ENCODE assay signal across 11 mouse cellular contexts in the genomic region with DNA sequence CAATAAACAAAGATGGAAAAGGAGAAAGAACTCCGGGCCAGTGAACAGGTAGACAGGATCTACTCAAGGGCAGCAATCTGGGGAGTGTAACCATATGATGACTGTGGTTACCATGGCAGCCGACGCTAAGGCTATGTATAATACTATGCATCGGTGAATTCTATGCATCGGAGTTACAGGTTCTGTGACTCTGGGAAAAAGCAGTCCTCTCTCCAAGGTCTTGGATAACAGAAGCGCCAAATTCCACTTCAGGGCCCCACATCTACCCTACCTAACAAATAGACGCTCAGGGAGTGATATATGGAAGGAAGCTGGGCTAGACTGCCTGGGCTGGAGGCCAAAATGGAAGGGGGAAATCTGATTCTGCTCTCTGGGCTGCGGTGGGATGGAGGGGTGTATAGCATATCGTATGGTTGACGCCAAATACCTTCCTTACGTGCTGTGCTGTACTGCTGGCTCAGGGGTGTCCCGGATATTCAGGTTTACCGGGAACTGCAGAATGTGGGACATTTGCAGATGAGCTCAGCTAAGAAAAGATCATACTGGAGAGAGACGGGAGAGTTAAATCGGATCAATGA. TPM values are rescaled to one million over a fixed set of nuclear protein-coding genes. Genes with fewer than 3 reads are reported as not detected.
DNase-seq lines count a peak whose midpoint lies in the region; ATAC-seq lines count a peak whose summit lies in the region.
"Had no signal": no experiment of that assay in that cellular context is flagged by ENCODE, and none has a peak within 500 bp of the region (broad histone marks: within the 10 kb centered on the region; RNA-seq: fewer than 3 reads in every experiment).

No protein-coding gene starts in this region.

- no peaks in the 10 kb centered on the region for H3K36me3 ChIP-seq in heart, embryonic 14.5 days (ENCODE audit: control insufficient read depth, insufficient read depth, low read length)
- no peaks in the 10 kb centered on the region for H3K36me3 ChIP-seq in lung, embryonic 16.5 days (ENCODE audit: control insufficient read depth, insufficient read depth, low read length)
- H3K36me3 ChIP-seq in embryonic facial prominence, embryonic 15.5 days: no peaks in the 10 kb centered on the region
- no peaks in the 10 kb centered on the region for H3K36me3 ChIP-seq in neural tube, embryonic 15.5 days
- H3K36me3 ChIP-seq: hindbrain, embryonic 13.5 days had no signal

- H3K4me3 ChIP-seq in heart, embryonic 14.5 days (ENCODE audit: control insufficient read depth in 1 of 2, insufficient read depth in 1 of 2, low read depth in 1 of 2, low read length in 2 of 2): no peak overlapping the region
- H3K4me3 ChIP-seq in lung, embryonic 16.5 days (ENCODE audit: low read length): no peak overlapping the region
- H3K4me3 ChIP-seq in embryonic facial prominence, embryonic 15.5 days (replicated peaks): no peak overlapping the region
- no peak overlapping the region for H3K4me3 ChIP-seq in neural tube, embryonic 15.5 days (replicated peaks)
- H3K4me3 ChIP-seq: hindbrain, embryonic 13.5 days had no signal

- H3K4me1 ChIP-seq in heart, embryonic 14.5 days (ENCODE audit: control insufficient read depth in 2 of 2, insufficient read depth in 2 of 2, low read length in 2 of 2): peaks cover 10 to 17% of the 10 kb centered on the region in 2 experiments
- H3K4me1 ChIP-seq in lung, embryonic 16.5 days (replicated peaks; ENCODE audit: control insufficient read depth, insufficient read depth, low read length): peaks cover 3% of the 10 kb centered on the region
- H3K4me1 ChIP-seq in embryonic facial prominence, embryonic 15.5 days: peaks cover 11% of the 10 kb centered on the region
- peaks cover 32% of the 10 kb centered on the region for H3K4me1 ChIP-seq in neural tube, embryonic 15.5 days

- no peak overlapping the region for H3K4me2 ChIP-seq in heart, embryonic 14.5 days (ENCODE audit: low read length)
- no peak overlapping the region for H3K4me2 ChIP-seq in lung, embryonic 16.5 days (ENCODE audit: low read depth, low read length)
- no peak overlapping the region for H3K4me2 ChIP-seq in embryonic facial prominence, embryonic 15.5 days (replicated peaks)
- peak overlapping the region; percentile 7; the same call in 1 of the 2 replicates for H3K4me2 ChIP-seq in neural tube, embryonic 15.5 days
- H3K4me2 ChIP-seq: hindbrain, embryonic 13.5 days had no signal

- 46% methylated on average over 15 of the region's 15 CpGs for WGBS in heart, embryonic 14.5 days
- 31% methylated on average over 15 of the region's 15 CpGs for WGBS in lung, embryonic 16.5 days
- WGBS in embryonic facial prominence, embryonic 15.5 days: 32% methylated on average over 15 of the region's 15 CpGs
- WGBS in neural tube, embryonic 15.5 days: 44% methylated on average over 15 of the region's 15 CpGs

- no peak overlapping the region for H3K9ac ChIP-seq in heart, embryonic 14.5 days (ENCODE audit: low read length)
- H3K9ac ChIP-seq in lung, embryonic 16.5 days (ENCODE audit: low read length): no peak overlapping the region
- H3K9ac ChIP-seq in embryonic facial prominence, embryonic 15.5 days: no peak overlapping the region
- no peak overlapping the region for H3K9ac ChIP-seq in neural tube, embryonic 15.5 days (replicated peaks)
- H3K9ac ChIP-seq: hindbrain, embryonic 13.5 days had no signal

- H3K27me3 ChIP-seq in heart, embryonic 14.5 days (ENCODE audit: control insufficient read depth, insufficient read depth, low read length): no peaks in the 10 kb centered on the region
- H3K27me3 ChIP-seq in lung, embryonic 16.5 days (ENCODE audit: control insufficient read depth, insufficient read depth, low read depth, low read length): no peaks in the 10 kb centered on the region
- no peaks in the 10 kb centered on the region for H3K27me3 ChIP-seq in embryonic facial prominence, embryonic 15.5 days
- H3K27me3 ChIP-seq in neural tube, embryonic 15.5 days (replicated peaks): no peaks in the 10 kb centered on the region
- H3K27me3 ChIP-seq: hindbrain, embryonic 13.5 days had no signal

- no peak overlapping the region for H3K27ac ChIP-seq in heart, embryonic 14.5 days (replicated peaks in 1 of 2; ENCODE audit: control insufficient read depth in 1 of 2, insufficient read depth in 1 of 2, low read depth in 2 of 2, low read length in 2 of 2)
- H3K27ac ChIP-seq in lung, embryonic 16.5 days (ENCODE audit: low read length): no peak overlapping the region
- no peak overlapping the region for H3K27ac ChIP-seq in embryonic facial prominence, embryonic 15.5 days (replicated peaks)
- no peak overlapping the region for H3K27ac ChIP-seq in neural tube, embryonic 15.5 days (replicated peaks)
- H3K27ac ChIP-seq: hindbrain, embryonic 13.5 days had no signal

- no peaks in the 10 kb centered on the region for H3K9me3 ChIP-seq in heart, embryonic 14.5 days (ENCODE audit: control insufficient read depth, low read length)
- no peaks in the 10 kb centered on the region for H3K9me3 ChIP-seq in lung, embryonic 16.5 days (ENCODE audit: control insufficient read depth, low read length)
- H3K9me3 ChIP-seq in embryonic facial prominence, embryonic 15.5 days (replicated peaks): no peaks in the 10 kb centered on the region
- H3K9me3 ChIP-seq in neural tube, embryonic 15.5 days (replicated peaks): no peaks in the 10 kb centered on the region
- H3K9me3 ChIP-seq: hindbrain, embryonic 13.5 days had no signal

- ATAC-seq in heart, embryonic 14.5 days (ENCODE audit: insufficient number of reproducible peaks, insufficient read depth, low FRiP score, low read depth): peak; percentile 31; the same call in 1 of the 2 replicates
- peak; percentile 36; the same call in 1 of the 2 replicates for ATAC-seq in lung, embryonic 16.5 days (ENCODE audit: low read depth)
- peak; percentile 39 for ATAC-seq in embryonic facial prominence, embryonic 15.5 days (ENCODE audit: insufficient number of reproducible peaks, low FRiP score, low TSS enrichment, low read depth)
- ATAC-seq in neural tube, embryonic 15.5 days (ENCODE audit: low FRiP score): 0 out of 2 replicates have a peak, but pooled peaks have one; percentile 39
- ATAC-seq: lung, postnatal 0 days had no signal

- no peak for DNase-seq in heart, adult 9 months (ENCODE audit: low spot score in 2 of 2)
- no peak for DNase-seq in lung, postnatal 14 days
- no peak for DNase-seq in urinary bladder, postnatal 10 days (ENCODE audit: low spot score)
- DNase-seq in spleen, postnatal 10 days (ENCODE audit: low spot score in 2 of 2): no peak
- DNase-seq: right cerebral cortex, postnatal 14 days had no signal

RNA-seq across cellular contexts. Expression of gene Tmem150c, which starts 37.3 kb away (rescaled TPM):
- polyA plus RNA-seq in heart, embryonic 14.5 days (2014; fragmentation: Nextera tagmentation; extraction: Ambion mirVana): 1.2 and 1.7 TPM in 2 replicates
- 9.4 and 10.1 TPM in 2 replicates for polyA plus RNA-seq in lung, embryonic 16.5 days (2015; fragmentation: Nextera tagmentation; extraction: Ambion mirVana)
- polyA plus RNA-seq in embryonic facial prominence, embryonic 15.5 days (2015; fragmentation: Nextera tagmentation; extraction: Ambion mirVana): 6.2 and 6.4 TPM in 2 replicates
- 29.1 and 35.0 TPM in 2 replicates for polyA plus RNA-seq in neural tube, embryonic 15.5 days (2015; fragmentation: Nextera tagmentation; extraction: Ambion mirVana)
